Comparison of ENCODE assay signal across 16 mouse cellular contexts in the genomic region with DNA sequence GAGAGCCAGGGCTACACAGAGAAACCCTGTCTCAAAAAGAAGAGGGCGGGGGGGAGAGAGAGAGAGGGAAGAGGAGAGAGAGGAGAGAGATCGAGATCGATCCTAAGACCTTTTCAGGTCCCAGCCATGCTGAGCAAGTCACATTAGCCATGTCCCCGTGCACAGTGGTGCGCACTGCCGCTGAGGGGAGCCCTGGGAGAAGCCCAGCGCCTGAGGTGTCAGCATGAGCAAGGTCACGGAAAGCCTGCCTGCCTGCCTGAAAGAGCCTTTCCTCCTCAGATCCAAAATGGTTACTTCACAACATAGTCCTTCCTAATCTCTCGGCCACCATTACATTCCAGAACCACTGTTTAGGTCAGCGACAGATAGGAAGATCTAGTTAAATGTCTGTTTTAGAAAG.
"Had no signal": no experiment of that assay in that cellular context is flagged by ENCODE, and none has a peak within 500 bp of the region (broad histone marks: within the 10 kb centered on the region; RNA-seq: fewer than 3 reads in every experiment).

No protein-coding gene starts in this region.

- H3K4me1 ChIP-seq: limb, embryonic 15.5 days; megakaryocyte, embryonic 14.5 days; neural tube, embryonic 12.5 days; neural tube, embryonic 15.5 days had no signal

- H3K9me3 ChIP-seq: limb, embryonic 15.5 days; midbrain, embryonic 10.5 days; neural tube, embryonic 12.5 days; neural tube, embryonic 15.5 days had no signal

- H3K27me3 ChIP-seq: limb, embryonic 15.5 days; megakaryocyte, embryonic 14.5 days; neural tube, embryonic 12.5 days; neural tube, embryonic 15.5 days had no signal

- DNase-seq: kidney, adult 18-20 months; kidney, adult 9 months; kidney, postnatal 14 days; kidney, postnatal 4 days; liver, postnatal 0 days; thymus, postnatal 25 days had no signal

- ATAC-seq: intestine, embryonic 16.5 days; liver, postnatal 0 days; lung, postnatal 0 days had no signal

- H3K4me2 ChIP-seq: limb, embryonic 15.5 days; liver, embryonic 11.5 days; lung, embryonic 14.5 days; neural tube, embryonic 12.5 days; neural tube, embryonic 15.5 days had no signal

- H3K27ac ChIP-seq: limb, embryonic 15.5 days; liver, embryonic 14.5 days; midbrain, embryonic 10.5 days; neural tube, embryonic 12.5 days; neural tube, embryonic 15.5 days had no signal

- H3K9ac ChIP-seq: limb, embryonic 15.5 days; liver, embryonic 14.5 days; liver, postnatal 0 days; lung, embryonic 14.5 days; neural tube, embryonic 12.5 days; neural tube, embryonic 15.5 days had no signal

- H3K4me3 ChIP-seq: limb, embryonic 15.5 days; megakaryocyte, embryonic 14.5 days; midbrain, embryonic 10.5 days; neural tube, embryonic 12.5 days; neural tube, embryonic 15.5 days had no signal
